Mouse (Mus musculus): Measurements from ENCODE around the gene Cenps. TPM values are rescaled to one million over a fixed set of nuclear protein-coding genes. Genes with fewer than 3 reads are reported as not detected.
"Not testable (repeated sequence)": the region's sequence is repeated elsewhere in the genome, so short reads cannot be mapped to it uniquely, and the experiment has no call there.

Cenps gene
- polyA plus RNA-seq, 1 experiment from 2014 or later: 56.2 TPM

DNA sequence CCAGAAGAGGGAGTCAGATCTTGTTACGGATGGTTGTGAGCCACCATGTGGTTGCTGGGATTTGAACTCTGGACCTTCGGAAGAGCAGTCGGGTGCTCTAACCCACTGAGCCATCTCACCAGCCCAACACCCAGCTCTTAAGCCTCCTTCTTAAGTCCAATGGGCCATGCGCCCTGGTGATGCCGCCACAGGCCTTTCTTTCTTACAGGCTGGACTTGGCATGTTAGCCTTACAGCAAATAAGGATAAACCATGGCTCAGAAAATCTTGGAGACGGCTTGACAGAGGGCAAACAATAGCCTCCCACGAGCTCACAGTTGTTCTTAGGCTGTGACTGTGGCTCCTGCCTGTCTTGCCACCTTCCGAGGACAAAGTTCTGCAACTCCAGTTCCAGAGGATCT, 32.5 kb upstream of the Cenps start:
- H3K9me3 ChIP-seq (replicated peaks); H3K27ac ChIP-seq; H3K36me3 ChIP-seq; H3K27me3 ChIP-seq (ENCODE audit: low read depth, poor library complexity, severe bottlenecking); DNase-seq (ENCODE audit: low spot score); H3K4me3 ChIP-seq: not testable (repeated sequence)
- 91% methylated on average over 8 of the region's 8 CpGs for WGBS
- H3K4me1 ChIP-seq: peaks cover 21% of the 10 kb centered on the region

GRCm38 (mm10) chr4:149168016-149168415, 30.6 kb upstream of the Cenps start:
- DNase-seq (ENCODE audit: low spot score): no peak
- Histone ChIP-seq H3K4me1 (peaks cover 28% of the 10 kb centered on the region), H3K27ac (no peak overlapping the region), H3K36me3 (peaks cover 23% of the 10 kb centered on the region), H3K4me3 (no peak overlapping the region), H3K9me3 (replicated peaks) (no peaks in the 10 kb centered on the region), H3K27me3 (ENCODE audit: low read depth, poor library complexity, severe bottlenecking) (no peaks in the 10 kb centered on the region)
- 90% methylated on average over 2 of the region's 2 CpGs for WGBS

- Histone ChIP-seq H3K27me3 (ENCODE audit: low read depth, poor library complexity, severe bottlenecking) (no peaks in the 10 kb centered on the region), H3K27ac (peak overlapping the region; percentile 92), H3K9me3 (replicated peaks) (no peaks in the 10 kb centered on the region), H3K36me3 (peaks cover 32% of the 10 kb centered on the region), H3K4me3 (peak overlapping the region; percentile 99), H3K4me1 (peaks cover 28% of the 10 kb centered on the region)
- 2% methylated on average over 27 of the region's 27 CpGs for WGBS
- DNase-seq (ENCODE audit: low spot score): no peak
Measured at GRCm38 (mm10) chr4:149166957-149167611, 29.7 kb upstream of the Cenps start.

DNA sequence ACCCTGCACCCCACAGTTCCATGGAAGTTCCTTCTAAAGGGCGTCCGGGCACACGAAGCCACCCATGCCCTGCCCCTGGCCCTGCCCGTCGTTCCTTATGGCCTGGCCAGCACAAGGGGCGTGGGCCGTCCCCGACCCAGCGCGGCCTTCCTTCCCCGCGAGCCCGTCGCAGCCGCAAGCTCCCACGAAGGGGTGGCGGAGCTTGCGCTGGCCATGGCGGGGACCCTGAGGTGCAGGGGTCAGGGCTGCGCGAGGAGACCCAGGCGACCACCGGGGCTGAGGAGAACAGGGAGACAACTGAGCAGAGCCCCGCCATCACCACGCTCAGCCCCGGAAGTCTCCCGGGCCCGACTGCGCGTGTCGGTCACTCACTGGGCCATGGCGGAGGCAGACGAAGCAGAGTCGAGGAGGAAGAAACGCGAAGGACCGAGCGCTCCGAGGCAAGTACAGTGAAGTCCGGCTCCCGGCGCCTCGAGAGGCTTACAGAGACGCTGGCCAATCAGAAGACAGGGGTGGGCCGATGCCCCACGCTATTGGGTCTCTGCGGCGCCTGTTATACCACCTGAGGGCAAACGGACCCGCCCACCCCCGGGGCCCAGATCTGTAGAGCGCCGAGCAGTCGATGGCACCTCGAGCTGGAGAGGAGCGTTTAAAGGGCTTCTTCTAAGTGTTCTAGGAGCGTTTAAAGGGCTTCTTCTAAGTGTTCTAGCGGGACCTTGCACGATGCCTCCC, 29.0 kb upstream of the Cenps start, which contains the start of gene Pgd:
Gene Pgd (minus strand): TSS at position 557 of the 732 bp plus-strand sequence.
- WGBS: under 1% methylated on average over 59 of the region's 59 CpGs

DNA sequence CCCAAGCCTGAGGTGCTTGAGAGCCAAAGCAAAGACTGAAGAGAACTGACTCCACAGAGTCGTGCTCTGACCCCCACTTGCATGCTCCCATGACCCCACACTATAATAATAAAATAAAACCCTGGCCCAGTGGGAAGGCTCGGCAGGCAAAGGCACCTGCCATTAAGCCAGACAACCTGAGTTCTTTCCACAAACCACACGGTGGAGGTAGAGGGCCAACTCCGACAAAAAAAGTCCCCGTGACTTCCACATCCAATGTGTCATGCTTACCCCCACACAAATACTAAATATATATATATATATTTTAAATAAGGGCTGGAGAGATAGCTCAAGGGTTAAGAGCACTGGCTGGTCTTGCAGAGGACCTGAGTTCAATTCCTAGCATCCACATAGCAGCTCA, 26.7 kb upstream of the Cenps start:
- H3K9me3 ChIP-seq (replicated peaks): no peaks in the 10 kb centered on the region
- H3K4me3 ChIP-seq: no peak overlapping the region
- peaks cover 61% of the 10 kb centered on the region for H3K36me3 ChIP-seq
- WGBS: 76% methylated on average over 5 of the region's 5 CpGs
- H3K27me3 ChIP-seq (ENCODE audit: low read depth, poor library complexity, severe bottlenecking): no peaks in the 10 kb centered on the region
- no peak overlapping the region for H3K27ac ChIP-seq
- DNase-seq (ENCODE audit: low spot score): no peak
- peaks cover 25% of the 10 kb centered on the region for H3K4me1 ChIP-seq

More for the DNA sequence above, 29.0 kb upstream of the Cenps start, which contains the start of gene Pgd:
- H3K9me3 ChIP-seq (replicated peaks): no peaks in the 10 kb centered on the region
- H3K27ac ChIP-seq: peak within 1 kb of the TSS; percentile 92
- no peaks in the 10 kb centered on the region for H3K27me3 ChIP-seq (ENCODE audit: low read depth, poor library complexity, severe bottlenecking)
- peaks cover 28% of the 10 kb centered on the region for H3K4me1 ChIP-seq
- peaks cover 39% of the 10 kb centered on the region for H3K36me3 ChIP-seq
- peak; percentile 98 for DNase-seq (ENCODE audit: low spot score)
- peak within 1 kb of the TSS; percentile 99 for H3K4me3 ChIP-seq

- DNase-seq (ENCODE audit: low spot score): no peak
- Histone ChIP-seq H3K36me3 (peaks cover 71% of the 10 kb centered on the region), H3K4me1 (peaks cover 25% of the 10 kb centered on the region), H3K27ac (no peak overlapping the region), H3K27me3 (ENCODE audit: low read depth, poor library complexity, severe bottlenecking) (no peaks in the 10 kb centered on the region), H3K9me3 (replicated peaks) (no peaks in the 10 kb centered on the region), H3K4me3 (no peak overlapping the region)
- 69% methylated on average over 1 of the region's 1 CpGs for WGBS
Measured at GRCm38 (mm10) chr4:149163196-149163595, 25.8 kb upstream of the Cenps start.

DNA sequence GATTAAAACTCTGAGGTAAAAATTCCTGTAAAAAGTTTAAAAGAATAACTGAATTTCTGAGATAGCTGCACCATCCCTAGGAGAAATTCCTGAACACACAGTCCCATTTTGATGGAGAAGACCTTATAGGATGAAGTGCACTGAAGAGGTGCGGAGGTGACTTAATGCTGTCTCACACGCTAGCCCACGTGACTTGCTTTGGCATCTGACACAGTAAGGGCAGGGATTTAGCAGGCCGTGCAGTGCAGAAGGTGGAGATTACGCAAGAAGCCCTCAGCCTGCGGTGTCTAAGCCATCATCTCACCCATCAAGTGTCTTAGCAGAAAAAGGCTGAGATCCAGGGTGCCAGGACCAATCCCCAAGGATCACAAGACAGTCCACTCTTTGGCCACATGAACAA, 23.7 kb upstream of the Cenps start:
- WGBS: 97% methylated on average over 6 of the region's 6 CpGs
- H3K4me3 ChIP-seq: no peak overlapping the region
- H3K9me3 ChIP-seq (replicated peaks): no peaks in the 10 kb centered on the region
- H3K36me3 ChIP-seq: peaks cover 91% of the 10 kb centered on the region
- DNase-seq (ENCODE audit: low spot score): no peak
- no peaks in the 10 kb centered on the region for H3K27me3 ChIP-seq (ENCODE audit: low read depth, poor library complexity, severe bottlenecking)
- peaks cover 16% of the 10 kb centered on the region for H3K4me1 ChIP-seq
- no peak overlapping the region for H3K27ac ChIP-seq

DNA sequence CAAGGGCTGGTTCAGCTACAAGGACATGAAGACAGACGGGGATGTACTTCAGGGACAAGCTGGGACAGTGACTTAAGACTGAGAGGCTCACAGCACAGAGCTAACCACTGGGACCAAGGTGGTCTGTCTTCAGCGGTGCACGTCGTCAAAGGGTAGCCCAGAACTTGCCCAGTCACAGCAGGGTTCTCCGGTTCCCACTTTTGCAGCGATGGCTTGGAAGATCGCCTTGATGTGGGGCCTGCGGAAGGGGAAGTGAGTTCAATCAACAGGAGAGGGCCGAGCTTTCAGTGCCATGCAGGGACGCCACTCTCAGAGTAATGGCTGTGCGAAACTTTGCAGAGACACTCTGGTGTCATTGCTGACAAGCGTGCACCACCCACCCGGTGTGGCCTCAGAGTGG, 22.5 kb upstream of the Cenps start:
- Histone ChIP-seq H3K27ac (no peak overlapping the region), H3K4me1 (peaks cover 6% of the 10 kb centered on the region), H3K27me3 (ENCODE audit: low read depth, poor library complexity, severe bottlenecking) (no peaks in the 10 kb centered on the region), H3K9me3 (replicated peaks) (no peaks in the 10 kb centered on the region), H3K4me3 (no peak overlapping the region), H3K36me3 (peaks cover 99% of the 10 kb centered on the region)
- no peak for DNase-seq (ENCODE audit: low spot score)
- WGBS: 91% methylated on average over 13 of the region's 13 CpGs

DNA sequence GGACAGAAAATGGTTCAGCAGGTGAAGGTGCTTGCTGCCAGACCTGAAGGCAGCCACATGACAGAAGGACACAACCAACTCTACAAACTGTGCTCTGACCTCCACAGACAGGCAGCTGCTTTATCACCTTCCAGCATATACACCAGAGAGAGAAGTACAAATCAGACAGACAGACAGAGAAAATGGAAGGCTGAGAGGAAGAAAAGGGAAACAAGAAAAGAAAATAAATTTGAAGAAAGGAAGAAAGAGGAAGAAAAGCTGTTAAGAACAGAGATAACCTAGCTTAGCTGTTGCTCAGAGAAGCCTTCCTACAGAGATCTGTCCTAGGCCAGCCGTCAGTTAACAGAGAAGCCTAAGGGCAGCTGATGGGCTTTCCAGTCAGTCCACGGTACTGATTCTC, 21.8 kb upstream of the Cenps start:
- 92% methylated on average over 2 of the region's 2 CpGs for WGBS
- H3K9me3 ChIP-seq (replicated peaks): no peaks in the 10 kb centered on the region
- no peak for DNase-seq (ENCODE audit: low spot score)
- no peaks in the 10 kb centered on the region for H3K27me3 ChIP-seq (ENCODE audit: low read depth, poor library complexity, severe bottlenecking)
- H3K4me1 ChIP-seq: peaks cover 5% of the 10 kb centered on the region; the same call in 1 of the 2 replicates
- no peak overlapping the region for H3K4me3 ChIP-seq
- H3K36me3 ChIP-seq: peaks cover 100% of the 10 kb centered on the region
- no peak overlapping the region for H3K27ac ChIP-seq

DNA sequence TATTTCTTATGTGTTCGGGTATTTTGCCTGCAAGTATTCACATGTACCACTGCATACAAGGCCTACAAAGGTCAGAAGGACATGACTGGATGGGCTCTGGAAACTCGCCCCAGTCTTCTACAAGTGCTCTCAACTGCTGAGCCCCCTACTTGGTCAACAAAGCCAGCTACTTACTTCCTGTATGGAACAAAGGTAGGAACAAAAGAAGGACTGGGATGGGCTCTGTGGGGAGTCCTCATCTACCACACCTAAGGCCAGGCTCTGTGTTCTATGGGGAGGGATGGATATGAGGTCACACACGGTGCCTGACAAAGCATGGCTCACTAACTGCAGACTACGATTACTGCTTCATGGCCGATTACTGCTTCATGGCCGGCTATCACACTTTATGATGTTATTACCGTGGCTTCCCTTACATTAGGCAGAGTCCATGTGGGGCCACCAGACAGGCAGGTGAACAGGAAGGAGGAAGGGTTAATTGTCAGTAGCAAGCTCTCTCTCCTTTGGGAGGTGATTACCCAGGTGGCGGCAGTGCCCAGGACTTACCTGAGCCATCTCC, 20.1 kb upstream of the Cenps start:
- 92% methylated on average over 8 of the region's 8 CpGs for WGBS
- Histone ChIP-seq H3K36me3 (peaks cover 100% of the 10 kb centered on the region), H3K4me1 (no peaks in the 10 kb centered on the region), H3K9me3 (replicated peaks) (no peaks in the 10 kb centered on the region), H3K27me3 (ENCODE audit: low read depth, poor library complexity, severe bottlenecking) (no peaks in the 10 kb centered on the region), H3K4me3 (no peak overlapping the region), H3K27ac (no peak overlapping the region)
- DNase-seq (ENCODE audit: low spot score): no peak

GRCm38 (mm10) chr4:149155711-149156110, 18.3 kb upstream of the Cenps start:
- H3K36me3 ChIP-seq: peaks cover 100% of the 10 kb centered on the region
- no peaks in the 10 kb centered on the region for H3K27me3 ChIP-seq (ENCODE audit: low read depth, poor library complexity, severe bottlenecking)
- H3K27ac ChIP-seq: no peak overlapping the region
- no peak overlapping the region for H3K4me3 ChIP-seq
- WGBS: 92% methylated on average over 6 of the region's 6 CpGs
- no peaks in the 10 kb centered on the region for H3K9me3 ChIP-seq (replicated peaks)
- H3K4me1 ChIP-seq: no peaks in the 10 kb centered on the region
- no peak for DNase-seq (ENCODE audit: low spot score)

DNA sequence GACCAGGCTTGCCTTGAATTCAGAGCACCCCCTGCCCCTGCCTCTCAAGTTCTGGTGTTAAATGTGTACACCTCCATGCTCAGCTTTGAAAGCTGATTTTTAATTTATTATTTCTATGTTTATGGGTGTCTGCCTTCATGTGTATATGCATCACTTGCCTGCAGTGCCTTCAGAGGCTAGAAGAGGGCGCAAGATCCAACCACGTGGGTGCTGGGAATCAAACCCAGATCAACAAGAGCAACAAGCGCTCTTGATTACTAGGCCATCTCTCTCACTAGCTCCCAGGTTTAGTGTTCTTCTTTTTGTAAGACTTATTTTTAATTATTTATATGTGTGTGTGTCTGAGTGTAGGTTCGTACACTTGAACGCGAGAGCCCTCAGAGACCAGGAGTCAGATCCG, 17.4 kb upstream of the Cenps start:
- Histone ChIP-seq H3K27me3 (ENCODE audit: low read depth, poor library complexity, severe bottlenecking) (no peaks in the 10 kb centered on the region), H3K4me1 (no peaks in the 10 kb centered on the region), H3K36me3 (peaks cover 100% of the 10 kb centered on the region), H3K27ac (no peak overlapping the region), H3K9me3 (replicated peaks) (no peaks in the 10 kb centered on the region), H3K4me3 (no peak overlapping the region)
- WGBS: 97% methylated on average over 7 of the region's 7 CpGs
- no peak for DNase-seq (ENCODE audit: low spot score)

- Histone ChIP-seq H3K4me1 (peaks cover 13% of the 10 kb centered on the region), H3K36me3 (peaks cover 68% of the 10 kb centered on the region), H3K27ac (no peak overlapping the region), H3K4me3 (no peak overlapping the region), H3K9me3 (replicated peaks) (no peaks in the 10 kb centered on the region), H3K27me3 (ENCODE audit: low read depth, poor library complexity, severe bottlenecking) (no peaks in the 10 kb centered on the region)
- DNase-seq (ENCODE audit: low spot score): no peak
- WGBS: 96% methylated on average over 11 of the region's 11 CpGs
Measured at GRCm38 (mm10) chr4:149150721-149151120, 13.3 kb upstream of the Cenps start.
